Mouse (Mus musculus): ENCODE results near the gene Dpp6.
"Not testable (repeated sequence)": the region's sequence is repeated elsewhere in the genome, so short reads cannot be mapped to it uniquely, and the experiment has no call there.

Gene Dpp6

DNA sequence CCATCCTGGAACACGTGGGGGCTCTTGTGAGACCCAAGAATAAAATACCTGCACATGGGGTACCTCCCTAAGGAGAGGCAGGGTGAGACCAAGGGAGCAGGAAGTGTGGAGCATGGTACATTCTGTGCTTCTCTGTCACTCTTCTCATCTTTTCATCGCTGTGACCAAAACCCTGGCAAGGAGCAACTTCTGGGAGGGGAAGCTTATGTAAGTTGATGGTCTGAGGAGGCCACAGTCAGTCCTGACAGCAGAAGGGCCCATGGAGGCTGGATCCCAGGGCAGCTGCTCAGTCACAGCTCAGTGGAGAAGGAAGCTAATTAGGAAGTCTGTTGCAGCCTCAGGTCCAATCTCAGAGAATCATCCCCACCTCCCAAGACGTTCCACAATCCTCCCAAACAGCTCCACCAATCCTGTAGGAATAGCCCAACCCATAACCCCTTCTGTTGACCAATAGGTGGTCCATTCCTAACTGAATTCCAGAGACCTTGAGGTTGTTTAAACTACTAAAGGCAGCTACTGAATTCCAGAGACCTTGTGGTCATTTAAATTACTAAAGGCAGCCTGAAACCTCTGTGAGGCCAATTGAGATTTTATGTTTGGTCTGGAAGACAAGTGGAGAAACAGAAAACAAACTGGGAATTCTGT is 636.3 kb downstream of the Dpp6 start:
- in situ Hi-C loops (cut with MboI, MseI), result no loop called here

DNA sequence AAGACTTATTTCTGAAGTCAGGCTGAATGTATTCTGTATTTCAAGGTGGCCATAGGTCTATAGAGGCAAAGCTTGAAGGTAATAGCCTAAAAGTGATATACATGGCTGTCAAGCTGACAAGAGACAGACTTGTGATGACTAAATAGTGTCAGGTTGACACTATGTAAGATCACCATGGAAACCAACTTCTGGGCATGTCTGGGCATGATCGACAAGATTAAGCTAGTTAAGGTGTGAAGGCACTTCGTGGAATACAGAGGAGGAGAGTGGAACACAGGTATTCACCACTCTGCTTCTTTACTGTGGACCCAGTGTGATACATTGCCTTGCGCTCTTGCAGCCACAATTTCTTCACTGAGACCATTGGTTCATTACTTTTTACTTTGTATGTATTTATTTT is 637.4 kb downstream of the Dpp6 start:
- in situ Hi-C loops (cut with MboI, MseI), result no loop called here

DNA sequence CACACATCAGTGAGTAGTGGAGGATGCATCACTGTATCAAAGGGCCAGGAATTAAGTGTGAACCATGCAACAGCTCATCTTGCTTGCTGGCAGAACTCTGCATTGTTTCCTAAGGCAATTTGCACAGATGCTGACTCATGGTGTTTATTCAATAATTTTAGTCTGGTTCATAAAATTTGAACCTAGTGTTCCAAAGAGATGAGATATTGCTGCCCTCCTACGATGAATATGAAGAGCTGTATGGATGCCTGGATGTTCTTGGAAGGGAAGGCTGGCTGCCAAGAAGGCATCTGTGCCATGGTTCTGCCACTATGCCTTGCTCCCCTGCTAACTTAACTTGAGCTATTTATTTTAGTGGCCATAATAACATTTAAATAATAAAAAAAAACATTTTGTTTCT is 640.0 kb downstream of the Dpp6 start:
- in situ Hi-C loops (cut with MboI, MseI), result no loop called here

DNA sequence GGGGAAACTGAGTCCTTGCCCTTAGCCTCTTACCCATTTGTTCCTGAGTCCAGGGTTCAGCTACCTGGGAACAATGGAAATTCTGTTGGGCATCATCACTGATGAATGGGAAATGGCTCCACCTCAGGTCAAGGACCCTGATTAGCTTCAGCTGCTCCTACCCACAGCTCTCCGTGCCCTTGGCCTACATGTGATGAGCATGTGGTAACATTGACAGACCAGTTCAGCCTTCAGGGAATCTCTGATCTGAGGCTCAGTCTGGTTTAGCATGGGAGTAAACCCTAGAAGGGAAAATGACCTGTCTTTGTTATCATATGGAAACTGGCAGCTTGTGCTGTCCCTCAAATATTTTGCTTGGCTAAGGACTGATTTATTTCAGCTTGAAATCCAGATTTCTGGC is 640.7 kb downstream of the Dpp6 start:
- in situ Hi-C loops (cut with MboI, MseI), result no loop called here

DNA sequence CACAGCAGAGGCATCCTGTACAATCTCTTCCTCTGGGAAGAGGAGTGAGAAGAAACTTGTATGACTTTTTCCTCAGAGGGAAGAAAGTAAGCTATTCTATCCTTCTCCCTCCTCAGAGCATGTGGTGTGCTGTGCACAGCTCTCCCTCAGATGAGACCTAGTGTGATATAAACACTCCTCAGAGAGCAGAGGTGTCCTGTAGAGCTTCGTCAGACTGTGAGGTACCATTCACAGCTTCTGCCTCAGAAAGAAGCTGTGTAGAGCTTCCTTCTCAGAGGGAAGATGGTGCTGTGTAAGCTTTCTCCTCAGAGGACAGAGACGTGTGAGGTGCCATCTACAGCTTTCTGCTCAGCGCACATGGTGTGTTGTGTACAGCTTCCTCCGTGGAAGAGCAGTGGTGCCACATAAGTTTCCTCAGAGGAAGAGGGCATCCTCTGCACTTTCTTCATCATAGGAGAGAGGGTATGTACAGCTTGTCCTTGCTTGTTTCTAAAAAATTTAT is 658.0 kb downstream of the Dpp6 start:
- in situ Hi-C loops (cut with MboI, MseI), result no loop called here

DNA sequence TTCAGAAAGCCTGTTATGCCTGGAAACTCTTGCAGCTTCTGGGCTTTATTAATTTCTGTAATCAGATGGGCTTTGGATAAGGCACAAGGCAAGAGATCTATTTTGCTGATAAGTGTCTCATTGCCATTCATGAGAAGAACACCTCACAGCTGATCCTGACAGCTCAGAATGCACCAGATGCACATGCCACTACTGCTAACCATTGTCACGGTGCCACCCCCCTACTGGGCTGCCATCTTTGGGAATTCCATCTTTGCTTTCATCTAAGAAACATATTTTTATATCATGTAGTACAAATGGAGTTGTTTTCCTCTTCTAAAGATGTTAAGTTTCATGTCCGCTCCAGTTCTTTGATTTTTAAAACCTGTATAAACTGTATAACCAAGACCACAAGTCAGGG is 664.7 kb downstream of the Dpp6 start:
- in situ Hi-C loops (cut with MboI, MseI), result no loop called here

DNA sequence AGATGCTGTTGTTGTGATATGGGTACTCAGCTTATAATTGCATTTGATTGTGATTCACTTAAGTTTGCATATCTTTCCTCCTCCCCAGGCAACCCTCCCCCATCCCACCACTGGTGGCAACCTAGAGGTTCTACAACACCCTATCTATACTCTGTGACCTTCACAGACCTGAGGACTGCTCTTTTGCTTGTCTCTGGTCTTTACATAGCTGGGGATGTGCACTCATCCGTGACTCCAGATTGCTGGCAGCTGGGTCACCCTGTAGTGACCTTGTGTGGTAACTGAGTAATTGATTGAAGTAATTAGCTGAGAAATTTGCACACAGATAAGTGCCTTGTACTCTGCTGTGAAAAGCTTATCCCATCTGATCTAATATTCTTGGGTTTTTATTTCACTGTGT is 669.1 kb downstream of the Dpp6 start:
- in situ Hi-C loops (cut with MboI, MseI), result no loop called here

DNA sequence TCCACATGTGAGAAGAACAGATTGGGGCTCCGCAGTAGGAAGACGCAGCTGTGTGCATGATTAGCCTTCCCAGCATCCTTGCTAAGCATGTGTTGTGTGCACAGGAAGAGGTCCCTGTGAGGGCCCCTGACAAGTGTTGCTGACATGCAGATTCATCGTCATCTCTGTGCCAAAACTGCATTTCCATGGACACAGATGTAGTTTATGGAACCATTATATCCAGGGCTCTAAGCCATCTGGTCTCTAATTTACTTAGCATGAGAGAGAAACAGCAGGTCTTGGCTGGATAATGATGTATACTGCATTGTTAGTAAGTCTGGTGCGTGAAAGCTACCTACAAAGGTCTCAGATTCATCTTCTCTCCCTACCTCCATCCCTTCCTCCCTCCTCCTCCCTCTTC is 673.9 kb downstream of the Dpp6 start:
- in situ Hi-C loops (cut with MboI, MseI), result no loop called here

DNA sequence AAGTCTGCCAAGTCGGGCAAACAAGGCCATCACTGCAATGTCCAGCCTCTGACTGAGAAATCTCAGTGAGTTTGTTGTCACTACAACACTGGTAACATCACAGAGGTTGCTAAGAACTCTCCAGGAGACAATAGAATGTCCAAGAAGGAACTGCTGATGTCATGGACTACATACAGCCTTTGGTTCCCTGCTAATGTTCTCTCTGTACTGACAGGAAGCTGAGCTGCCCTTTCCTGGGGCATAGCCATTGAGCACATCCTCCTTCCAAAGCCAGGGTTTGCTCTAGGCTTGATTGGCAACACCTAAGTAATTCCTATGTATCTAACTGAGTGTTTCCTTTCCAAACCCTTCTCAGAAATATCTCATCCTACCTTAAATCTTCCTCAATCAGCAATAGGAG is 684.3 kb downstream of the Dpp6 start, which contains the start of gene Speer4b:
TSS of gene Speer4b (minus strand) at position 101 of the 400 bp plus-strand sequence.
- in situ Hi-C loops (cut with MboI, MseI), result not testable (repeated sequence)

DNA sequence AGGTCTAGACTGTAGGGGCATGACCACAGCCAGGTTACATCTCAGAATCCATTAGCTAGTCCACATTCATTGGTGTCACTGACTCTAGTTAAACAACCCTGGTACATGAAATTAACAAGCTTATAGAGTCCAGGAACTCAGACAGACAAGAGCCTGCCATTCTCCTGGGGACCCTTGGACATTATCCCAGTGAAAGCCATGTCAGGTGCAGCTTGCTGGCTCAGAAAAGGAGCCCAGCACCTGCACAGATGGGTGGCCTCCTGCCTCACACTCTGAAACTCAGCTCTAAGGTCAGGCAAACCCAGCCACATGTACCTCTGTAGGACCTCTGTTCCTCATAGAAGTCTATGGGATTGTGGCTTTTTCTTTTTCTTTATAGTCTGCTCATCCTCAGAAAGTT is 701.7 kb downstream of the Dpp6 start:
- in situ Hi-C loops (cut with MboI, MseI), result no loop called here

DNA sequence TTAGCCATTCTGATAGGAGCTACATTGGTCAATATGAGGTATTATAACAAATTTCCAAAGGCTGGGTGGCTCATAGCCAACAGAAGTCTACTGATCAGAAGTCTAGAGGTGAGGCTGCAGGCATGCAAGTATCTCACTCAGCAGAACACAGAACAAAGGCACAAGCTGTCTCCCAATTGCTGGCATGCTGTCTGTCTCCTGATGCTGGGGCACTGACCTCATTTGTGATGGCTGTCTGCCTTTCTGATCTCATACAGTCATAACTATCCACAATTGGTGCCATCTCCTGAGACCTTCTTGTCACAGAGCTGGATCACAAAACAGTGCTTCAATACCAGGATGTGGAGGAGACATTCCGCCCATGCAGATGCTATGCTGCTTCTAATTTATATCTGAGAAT is 709.9 kb downstream of the Dpp6 start:
- in situ Hi-C loops (cut with MboI, MseI), result no loop called here

DNA sequence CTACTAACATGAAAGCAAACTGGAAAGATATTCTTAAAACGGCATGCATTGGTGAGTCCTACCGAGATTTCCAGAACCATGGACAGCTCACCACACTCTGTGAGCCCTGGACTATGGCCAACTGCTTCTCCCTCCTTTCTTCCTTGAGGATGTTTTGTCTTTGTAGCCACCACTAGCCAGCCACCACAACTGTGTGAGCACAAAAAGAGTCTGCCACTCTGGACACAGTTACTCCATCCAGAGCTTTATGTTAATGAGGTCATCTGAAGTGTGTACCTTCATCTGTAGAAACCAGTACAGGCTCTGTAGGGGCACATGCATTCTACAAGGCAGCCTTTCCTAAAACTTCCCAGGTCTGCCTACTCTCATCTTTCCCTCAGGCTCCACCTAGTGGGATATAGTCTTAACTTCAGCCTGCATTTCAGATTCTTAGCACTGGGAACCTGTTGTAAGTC is 727.8 kb downstream of the Dpp6 start:
- in situ Hi-C loops (cut with MboI, MseI), result no loop called here

DNA sequence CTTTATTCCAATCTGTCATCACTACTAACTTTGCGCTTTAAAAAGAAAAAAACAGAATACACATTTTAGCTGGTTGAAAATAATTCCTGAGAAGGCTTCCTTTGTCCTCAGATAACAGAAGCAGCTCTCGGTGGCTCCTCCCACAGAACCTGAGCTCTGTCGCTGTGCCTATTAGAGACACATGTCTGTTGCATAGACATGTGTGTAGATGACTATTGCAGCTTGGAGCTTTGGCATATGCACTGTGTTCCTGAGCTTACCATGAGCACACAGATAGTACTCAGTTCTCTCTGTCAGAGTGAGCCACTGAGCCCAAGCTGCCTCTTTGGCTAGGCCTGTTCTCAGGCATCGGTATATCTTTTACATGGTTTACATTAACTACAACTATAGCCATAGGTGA is 732.3 kb downstream of the Dpp6 start:
- in situ Hi-C loops (cut with MboI, MseI), result no loop called here

DNA sequence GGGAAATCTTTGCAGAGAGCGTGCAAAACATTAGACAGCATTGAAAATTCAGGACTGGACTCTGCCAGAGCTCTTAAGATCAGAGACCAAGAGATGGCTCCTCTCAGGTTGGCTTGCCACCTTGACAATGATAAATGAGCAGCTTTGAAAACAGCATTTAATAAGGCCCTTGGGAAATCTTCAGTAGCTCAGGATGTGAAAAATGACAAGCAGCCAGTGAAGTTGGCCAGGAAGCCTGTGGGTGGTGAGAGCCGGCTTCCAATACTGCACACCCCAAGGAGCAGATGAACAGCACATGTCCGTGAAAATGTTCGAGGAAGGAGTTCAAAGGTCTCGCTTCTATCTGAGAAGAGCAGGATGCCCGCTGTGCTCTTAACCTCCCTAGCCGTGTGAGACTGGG is 748.7 kb downstream of the Dpp6 start:
- in situ Hi-C loops (cut with MboI, MseI), result no loop called here

DNA sequence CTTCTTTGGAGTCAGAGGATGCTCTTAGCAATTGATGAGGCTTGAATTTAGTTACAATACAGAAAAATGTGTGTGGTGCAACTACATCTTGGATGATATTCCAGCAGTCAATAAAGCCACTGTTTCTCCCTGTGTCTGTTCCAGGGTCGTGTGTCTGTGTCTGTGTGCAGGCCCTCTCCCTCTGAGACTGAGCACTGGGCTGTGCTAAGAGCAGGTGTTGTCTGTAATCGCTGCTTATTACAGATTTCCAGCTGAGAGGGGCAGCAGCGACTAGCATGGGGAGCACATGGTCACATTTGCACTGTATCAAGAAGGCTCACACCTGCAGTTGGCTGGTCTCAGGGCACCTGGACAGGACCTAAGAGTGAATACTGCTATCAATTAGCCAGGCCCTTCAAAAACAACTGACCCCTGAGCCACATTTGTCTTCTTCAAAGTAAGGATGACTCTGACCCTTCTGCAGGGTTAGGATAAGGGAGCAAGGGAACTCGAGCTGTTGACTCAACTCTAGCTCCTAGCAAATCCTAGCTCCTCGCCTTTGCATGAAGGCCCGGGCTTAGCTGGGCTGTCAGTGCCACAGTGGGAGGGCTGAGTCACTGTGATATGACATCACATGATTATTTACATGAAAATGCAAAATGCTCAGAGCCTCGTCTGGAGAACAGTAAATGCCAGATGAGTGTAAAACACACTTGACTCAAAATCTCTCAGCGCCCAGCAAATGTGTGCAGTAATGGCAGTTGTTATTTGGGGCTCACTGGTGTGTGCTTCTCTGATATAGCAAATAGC is 771.2 kb downstream of the Dpp6 start:
- in situ Hi-C loops (cut with MboI, MseI), result no loop called here

DNA sequence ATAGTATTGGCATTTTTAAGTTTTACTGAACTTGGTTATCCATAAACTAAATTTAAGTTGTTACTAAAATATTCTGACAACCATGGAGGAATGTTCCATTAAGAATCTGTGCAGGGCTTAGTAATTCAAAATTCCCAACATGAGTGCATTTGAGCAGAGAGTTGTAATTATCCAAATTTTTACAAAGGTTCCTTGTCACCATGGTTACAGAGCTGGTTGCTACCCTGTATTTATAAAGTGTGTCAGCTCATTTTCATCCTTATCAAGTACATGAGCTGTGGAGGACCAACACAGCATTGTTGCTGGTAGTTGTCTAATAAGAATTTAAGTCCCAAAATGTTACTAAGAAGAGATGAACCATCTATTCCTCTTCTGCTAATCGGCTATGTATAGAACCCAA is 787.1 kb downstream of the Dpp6 start:
- in situ Hi-C loops (cut with MboI, MseI), result no loop called here

DNA sequence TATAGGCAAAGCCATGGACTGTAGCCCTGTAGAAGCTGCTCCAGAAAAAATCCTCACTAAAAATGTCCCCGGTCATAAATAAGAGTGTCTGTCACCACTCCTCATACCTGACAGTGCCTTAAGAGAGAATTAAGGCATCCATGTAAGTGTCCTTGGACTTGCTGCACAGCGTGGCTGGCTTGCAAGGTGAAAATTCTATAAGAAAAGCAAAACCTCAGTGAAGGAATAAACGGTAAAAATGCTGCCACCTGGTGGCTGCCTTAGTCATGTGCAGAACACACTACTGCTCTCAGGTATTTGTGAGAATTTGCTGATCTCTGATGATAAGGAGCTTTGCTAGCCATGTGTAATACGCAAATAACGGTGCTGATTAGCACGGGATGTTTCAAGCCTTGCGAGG is 798.8 kb downstream of the Dpp6 start:
- in situ Hi-C loops (cut with MboI, MseI), result no loop called here

DNA sequence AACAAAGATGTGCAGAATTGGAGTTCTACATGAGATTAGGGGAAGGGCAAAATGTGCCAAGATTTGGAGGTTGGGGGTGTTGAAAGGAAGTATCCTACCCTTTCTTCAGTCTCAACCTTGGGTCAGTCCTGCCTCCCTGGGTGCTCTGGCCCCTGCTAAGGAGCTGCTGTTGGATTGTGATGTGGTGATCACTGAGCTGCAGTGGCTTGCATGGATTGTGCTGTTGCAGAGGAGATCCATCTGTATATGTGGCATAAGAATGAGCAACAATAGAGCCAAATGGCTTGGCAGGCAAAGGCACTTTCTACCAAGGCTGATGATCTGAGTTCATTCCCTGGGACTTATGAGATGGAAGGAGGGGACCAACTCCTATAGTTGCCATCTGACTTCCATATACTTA is 804.8 kb downstream of the Dpp6 start:
- in situ Hi-C loops (cut with MboI, MseI), result no loop called here

DNA sequence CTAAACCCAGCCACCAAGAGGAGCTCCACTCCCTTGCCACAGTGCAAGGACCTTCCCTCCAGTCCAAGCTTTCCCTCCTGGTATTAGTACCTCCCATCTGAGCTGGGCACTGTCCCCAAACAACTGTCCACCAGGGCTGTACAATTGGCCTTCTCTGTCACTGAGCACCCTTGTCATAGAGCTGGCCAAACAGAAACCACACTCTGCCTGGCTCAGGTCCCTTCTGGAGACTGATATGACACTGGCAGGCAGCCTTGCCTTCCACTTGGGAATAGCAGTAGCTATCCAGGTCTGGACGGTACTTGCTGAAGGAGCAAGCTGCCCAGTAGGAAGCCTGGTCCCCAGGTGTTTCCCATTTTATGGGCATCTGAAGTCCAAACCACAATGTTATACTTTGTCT is 806.9 kb downstream of the Dpp6 start:
- in situ Hi-C loops (cut with MboI, MseI), result no loop called here

DNA sequence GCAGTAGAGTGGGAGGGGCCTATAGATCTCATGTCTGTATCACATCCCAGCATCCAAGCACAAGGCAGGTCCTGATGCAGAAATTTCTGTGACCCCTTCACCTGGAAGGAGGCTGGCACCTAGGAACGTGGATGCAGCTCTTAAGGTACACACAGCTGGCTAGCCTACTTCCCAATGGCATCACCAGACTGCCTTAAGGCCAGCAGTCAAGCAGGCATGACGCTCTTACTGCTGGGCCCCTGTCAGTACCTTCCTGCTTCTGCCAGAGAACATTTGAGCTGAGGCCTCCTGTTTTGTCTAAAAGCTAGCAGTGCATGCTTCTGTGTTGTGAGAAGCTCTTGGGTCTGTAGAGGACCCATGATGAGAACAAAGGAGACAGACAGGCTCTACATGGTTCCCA is 815.1 kb downstream of the Dpp6 start:
- in situ Hi-C loops (cut with MboI, MseI), result no loop called here

DNA sequence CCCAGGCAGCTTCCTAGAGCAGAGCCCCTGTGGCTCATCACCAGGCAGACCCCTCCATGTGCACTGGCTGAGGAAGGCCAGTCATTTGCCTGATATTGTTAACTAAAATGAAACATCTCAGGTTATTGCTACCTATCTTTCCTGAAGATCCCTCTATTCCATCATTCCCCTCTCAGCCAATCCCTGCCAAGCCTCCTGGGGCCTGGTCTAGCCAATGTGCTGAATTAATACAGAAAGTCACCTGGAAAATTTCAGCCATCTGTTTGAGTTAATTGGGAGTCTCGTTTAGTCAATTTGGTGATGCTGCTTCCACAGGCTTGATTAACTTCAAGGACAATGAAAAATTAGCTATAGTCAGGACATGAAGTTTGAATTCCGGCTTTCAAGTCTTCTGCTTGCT is 818.9 kb downstream of the Dpp6 start:
- in situ Hi-C loops (cut with MboI, MseI), result no loop called here

DNA sequence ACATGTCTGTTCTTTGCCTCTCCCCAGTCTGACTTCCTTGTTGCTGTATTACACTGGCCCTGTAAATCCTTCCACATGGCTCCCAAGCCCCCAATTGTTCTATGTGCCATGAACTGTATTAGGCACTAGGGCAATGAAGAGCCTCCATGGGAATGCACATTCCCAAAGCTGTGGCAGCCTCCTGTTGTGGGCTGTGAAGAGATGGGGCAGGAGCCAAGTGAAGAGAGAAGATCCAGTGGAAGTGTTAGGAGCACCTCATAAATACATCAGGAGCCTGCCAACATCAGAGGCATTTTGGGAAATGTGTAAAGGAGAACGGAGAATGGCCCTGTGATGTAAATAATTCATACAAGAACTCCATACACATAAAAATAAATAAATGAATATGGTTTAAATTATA is 824.9 kb downstream of the Dpp6 start:
- in situ Hi-C loops (cut with MboI, MseI), result no loop called here
